Mouse (Mus musculus) adrenal gland, adult 18-20 months (tissue): ENCODE data around the gene Ccdc50. TPM values are rescaled to one million over a fixed set of nuclear protein-coding genes. Genes with fewer than 3 reads are reported as not detected.

ENCODE experiments used
- DNase-seq, 2 experiments: peaks; one replicate each; pipeline ENCODE4 v3.0.0; 2021 to 2022; ENCODE audit warnings: low spot score in 2 of 2
- total RNA-seq, 2 experiments: library from RNA; stranded (reverse); gene quantifications; 1 replicate in 1 of 2; 2 replicates in 1 of 2; pipeline ENCODE4 v1.2.3; 2021

Gene Ccdc50
- total RNA-seq, 2 experiments from 2014 or later = 78.7 to 89.9 TPM

GRCm38 (mm10) chr16:27391845-27392244 is 3.2 kb downstream of the Ccdc50 start:
- DNase-seq = no peak

GRCm38 (mm10) chr16:27395251-27396037 is 6.8 kb downstream of the Ccdc50 start:
- no peak for DNase-seq

- DNase-seq = no peak
Measured at GRCm38 (mm10) chr16:27396951-27397350, 8.3 kb downstream of the Ccdc50 start.

GRCm38 (mm10) chr16:27399026-27399718 is 10.5 kb downstream of the Ccdc50 start:
- DNase-seq = no peak

- DNase-seq = no peak
Measured at GRCm38 (mm10) chr16:27399719-27400253, 11.1 kb downstream of the Ccdc50 start.

GRCm38 (mm10) chr16:27401579-27401978 is 12.9 kb downstream of the Ccdc50 start:
- no peak for DNase-seq

- no peak for DNase-seq
Measured at GRCm38 (mm10) chr16:27404107-27404506, 15.4 kb downstream of the Ccdc50 start.

GRCm38 (mm10) chr16:27416937-27417584 is 28.4 kb downstream of the Ccdc50 start:
- DNase-seq = no peak

GRCm38 (mm10) chr16:27417632-27418031 is 29.0 kb downstream of the Ccdc50 start:
- no peak for DNase-seq

- no peak for DNase-seq
Measured at GRCm38 (mm10) chr16:27420982-27421381, 32.3 kb downstream of the Ccdc50 start.

GRCm38 (mm10) chr16:27435034-27435433 is 46.4 kb downstream of the Ccdc50 start:
- no peak for DNase-seq

GRCm38 (mm10) chr16:27443941-27444340 is 55.3 kb downstream of the Ccdc50 start:
- DNase-seq = no peak

GRCm38 (mm10) chr16:27449360-27449759 is 60.7 kb downstream of the Ccdc50 start:
- DNase-seq = no peak

GRCm38 (mm10) chr16:27450655-27451054 is 62.0 kb downstream of the Ccdc50 start:
- no peak for DNase-seq

- DNase-seq = no peak
Measured at GRCm38 (mm10) chr16:27453396-27453795, 64.7 kb downstream of the Ccdc50 start.

GRCm38 (mm10) chr16:27453823-27454222 is 65.2 kb downstream of the Ccdc50 start:
- no peak for DNase-seq

GRCm38 (mm10) chr16:27457273-27457672 is 68.6 kb downstream of the Ccdc50 start:
- peak; percentile 76 to 82 for DNase-seq

- DNase-seq = peak; percentile 35 to 43
Measured at GRCm38 (mm10) chr16:27468731-27469130, 80.1 kb downstream of the Ccdc50 start.

- no peak for DNase-seq
Measured at GRCm38 (mm10) chr16:27471389-27471788, 82.7 kb downstream of the Ccdc50 start.

GRCm38 (mm10) chr16:27483834-27484233 is 95.2 kb downstream of the Ccdc50 start:
- DNase-seq = no peak
